In the genomic region with DNA sequence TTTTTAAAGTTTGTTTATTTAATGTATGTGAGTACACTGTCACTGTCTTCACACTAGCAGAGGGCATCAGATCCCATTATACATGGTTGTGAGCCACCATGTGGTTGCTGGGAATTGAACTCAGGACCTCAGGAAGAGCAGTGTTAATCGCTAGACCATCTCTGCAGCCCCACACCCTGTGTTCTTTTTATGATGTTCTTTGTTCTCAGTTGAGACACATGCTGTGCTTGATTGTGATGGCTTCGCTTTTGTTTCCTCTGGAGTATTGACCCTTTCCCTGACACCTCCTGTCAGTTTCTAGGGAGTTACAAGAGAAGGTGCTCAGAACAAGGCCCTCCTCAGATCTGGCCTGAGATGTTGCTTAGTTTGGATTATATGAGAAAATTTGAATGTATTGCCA, we compare ENCODE assay signal across 23 mouse cellular contexts.
"Had no signal": no experiment of that assay in that cellular context is flagged by ENCODE, and none has a peak within 500 bp of the region (broad histone marks: within the 10 kb centered on the region; RNA-seq: fewer than 3 reads in every experiment).

No protein-coding gene starts in this region.

- ATAC-seq: hindbrain, postnatal 0 days; intestine, embryonic 16.5 days; liver, embryonic 12.5 days had no signal

- H3K4me2 ChIP-seq: heart, embryonic 12.5 days; hindbrain, embryonic 13.5 days; hindbrain, embryonic 15.5 days; kidney, embryonic 15.5 days; limb, embryonic 13.5 days; limb, embryonic 15.5 days; liver, embryonic 12.5 days had no signal

- H3K4me3 ChIP-seq: heart, embryonic 10.5 days; heart, embryonic 12.5 days; hindbrain, embryonic 13.5 days; hindbrain, embryonic 15.5 days; kidney, embryonic 15.5 days; limb, embryonic 13.5 days; limb, embryonic 15.5 days; liver, embryonic 12.5 days had no signal

- H3K27ac ChIP-seq: heart, embryonic 10.5 days; hindbrain, embryonic 13.5 days; hindbrain, embryonic 15.5 days; hindbrain, postnatal 0 days; kidney, embryonic 15.5 days; kidney, postnatal 0 days; limb, embryonic 13.5 days; limb, embryonic 15.5 days; liver, embryonic 12.5 days; liver, embryonic 14.5 days had no signal

- H3K27me3 ChIP-seq: heart, embryonic 12.5 days; hindbrain, embryonic 13.5 days; hindbrain, embryonic 15.5 days; kidney, embryonic 15.5 days; limb, embryonic 13.5 days; limb, embryonic 15.5 days; liver, embryonic 12.5 days had no signal

- H3K4me1 ChIP-seq: heart, embryonic 10.5 days; heart, embryonic 12.5 days; hindbrain, embryonic 13.5 days; hindbrain, embryonic 15.5 days; kidney, embryonic 15.5 days; limb, embryonic 13.5 days; limb, embryonic 15.5 days; liver, embryonic 12.5 days had no signal

- DNase-seq: gastrocnemius, postnatal 14 days; gastrocnemius, postnatal 36 days; heart, adult 18-20 months; heart, postnatal 10 days; kidney, adult 11 months; kidney, adult 2 months; kidney, adult 9 months; kidney, postnatal 14 days; kidney, postnatal 36 days; layer of hippocampus, postnatal 36 days; left cerebral cortex, postnatal 4 days had no signal

- H3K9me3 ChIP-seq: heart, embryonic 10.5 days; heart, embryonic 12.5 days; hindbrain, embryonic 13.5 days; hindbrain, embryonic 15.5 days; kidney, embryonic 15.5 days; limb, embryonic 13.5 days; limb, embryonic 15.5 days; liver, embryonic 12.5 days had no signal

- H3K9ac ChIP-seq: heart, embryonic 12.5 days; hindbrain, embryonic 13.5 days; hindbrain, embryonic 15.5 days; kidney, embryonic 15.5 days; limb, embryonic 13.5 days; limb, embryonic 15.5 days; liver, embryonic 12.5 days; liver, embryonic 14.5 days had no signal
